Mouse (Mus musculus): ENCODE results near the gene Kcnj14. TPM values are rescaled to one million over a fixed set of nuclear protein-coding genes. Genes with fewer than 3 reads are reported as not detected.

The Kcnj14 gene
- polyA plus RNA-seq, 1 experiment from 2014 or later: 0.20 TPM

DNA sequence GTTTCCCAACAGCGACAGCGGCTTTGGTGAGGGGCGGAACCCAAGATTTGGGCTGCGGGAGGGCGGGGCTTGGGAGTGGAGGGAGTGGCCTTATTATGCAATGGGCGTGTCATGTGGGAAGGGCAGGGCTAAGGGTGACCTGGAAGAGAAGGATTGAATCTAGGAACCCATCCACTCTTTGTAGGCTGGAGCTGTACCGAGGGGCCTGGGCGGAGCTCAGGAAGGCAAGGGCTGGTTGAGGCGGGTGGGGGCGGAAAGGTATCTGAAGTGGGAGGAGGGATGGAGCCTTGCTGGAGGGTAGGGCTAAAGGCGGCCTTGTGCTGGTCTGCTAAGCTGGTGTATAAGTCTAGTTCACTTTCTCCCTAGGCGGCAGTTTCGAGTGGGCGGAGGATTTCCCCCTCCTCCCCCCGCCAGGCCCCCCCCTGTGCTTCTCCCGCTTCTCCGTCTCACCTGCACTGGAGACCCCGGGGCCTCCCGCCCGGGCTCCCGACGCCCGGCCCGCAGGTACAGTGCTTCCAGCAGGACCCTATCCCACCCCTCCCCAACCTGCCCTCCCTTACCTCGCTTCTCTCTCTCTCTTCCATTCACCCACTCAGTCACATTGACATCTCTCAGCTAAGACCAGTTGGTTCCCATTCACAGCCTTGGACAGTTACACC lies 23.9 kb downstream of the Kcnj14 start:
- H3K4me3 ChIP-seq (ENCODE audit: low read depth, low read length): peak overlapping the region; percentile 29
- no peaks in the 10 kb centered on the region for H3K4me1 ChIP-seq (ENCODE audit: insufficient read depth, low read depth, low read length)
- DNase-seq (ENCODE audit: low spot score) (peak; percentile 86), ATAC-seq (peak; percentile 81)
- WGBS: 7% methylated on average over 11 of the region's 25 CpGs
- H3K4me2 ChIP-seq (replicated peaks; ENCODE audit: low read depth, low read length): peak overlapping the region; percentile 63
- peaks cover 3% of the 10 kb centered on the region; the same call in 1 of the 2 replicates for H3K27me3 ChIP-seq (replicated peaks; ENCODE audit: insufficient read depth, low read length)
- TF ChIP-seq EP300 (IDR thresholded peaks at IDR 0.05) (no peak), CTCF (IDR thresholded peaks at IDR 0.05) (no peak)
- no peak overlapping the region for H3K27ac ChIP-seq (ENCODE audit: low read length)
- H3K9me3 ChIP-seq (ENCODE audit: low read length): no peaks in the 10 kb centered on the region
- H3K36me3 ChIP-seq (ENCODE audit: insufficient read depth, low read length): no peaks in the 10 kb centered on the region
- H3K9ac ChIP-seq (replicated peaks; ENCODE audit: low read depth): no peak overlapping the region

DNA sequence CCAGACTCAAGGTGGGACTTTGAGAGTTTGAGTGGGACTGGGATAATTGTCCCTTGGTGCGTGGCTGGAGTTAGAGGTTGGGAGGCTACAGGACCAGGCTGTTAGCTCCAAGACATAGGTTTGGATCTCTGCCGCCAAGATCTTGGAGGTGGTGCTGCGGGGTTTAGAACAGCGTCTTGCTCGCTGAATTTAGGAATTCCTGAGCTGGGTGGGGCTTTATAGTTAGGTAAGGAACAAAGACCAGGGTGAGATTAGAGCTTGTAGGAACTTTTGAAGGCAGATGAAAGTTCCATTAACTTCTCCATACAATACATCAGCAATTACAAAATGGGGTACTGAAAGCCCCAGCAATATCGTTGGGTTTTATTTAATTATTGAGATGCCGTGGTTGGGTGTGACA lies 24.6 kb downstream of the Kcnj14 start:
- WGBS: 31% methylated on average over 7 of the region's 7 CpGs
- Histone ChIP-seq H3K4me2 (replicated peaks; ENCODE audit: low read depth, low read length) (peak overlapping the region; percentile 63), H3K4me1 (ENCODE audit: insufficient read depth, low read depth, low read length) (no peaks in the 10 kb centered on the region), H3K9ac (replicated peaks; ENCODE audit: low read depth) (no peak overlapping the region), H3K36me3 (ENCODE audit: insufficient read depth, low read length) (no peaks in the 10 kb centered on the region), H3K27ac (ENCODE audit: low read length) (no peak overlapping the region), H3K9me3 (ENCODE audit: low read length) (no peaks in the 10 kb centered on the region), H3K27me3 (replicated peaks; ENCODE audit: insufficient read depth, low read length) (peaks cover 3% of the 10 kb centered on the region; the same call in 1 of the 2 replicates), H3K4me3 (ENCODE audit: low read depth, low read length) (peak overlapping the region; percentile 29; the same call in 1 of the 2 replicates)
- peak; percentile 28 for DNase-seq (ENCODE audit: low spot score)
- TF ChIP-seq CTCF (IDR thresholded peaks at IDR 0.05) (no peak), EP300 (IDR thresholded peaks at IDR 0.05) (no peak)
- no peak for ATAC-seq

DNA sequence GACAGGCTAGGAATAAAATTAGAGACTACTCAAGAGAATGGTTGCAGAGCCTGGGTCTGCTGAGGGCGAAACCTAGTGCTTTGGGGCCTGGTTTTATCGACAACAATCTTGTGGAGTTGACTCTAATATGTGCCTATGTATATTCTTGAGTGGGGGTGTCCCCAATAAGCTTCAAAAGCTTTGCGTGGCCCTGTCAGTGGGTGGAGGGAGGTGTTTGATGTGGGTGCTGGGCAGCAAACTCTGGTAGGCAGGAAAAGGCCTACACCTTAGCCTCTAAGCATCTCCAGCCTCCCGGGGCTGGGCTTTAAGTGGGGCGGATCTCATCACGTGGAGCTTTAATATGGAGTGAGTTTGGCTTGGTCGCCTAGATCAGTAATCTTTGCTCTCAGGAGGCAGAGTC lies 25.7 kb downstream of the Kcnj14 start:
- H3K36me3 ChIP-seq (ENCODE audit: insufficient read depth, low read length): no peaks in the 10 kb centered on the region
- peaks cover 3% of the 10 kb centered on the region; the same call in 1 of the 2 replicates for H3K27me3 ChIP-seq (replicated peaks; ENCODE audit: insufficient read depth, low read length)
- no peaks in the 10 kb centered on the region for H3K4me1 ChIP-seq (ENCODE audit: insufficient read depth, low read depth, low read length)
- no peak overlapping the region for H3K27ac ChIP-seq (ENCODE audit: low read length)
- no peaks in the 10 kb centered on the region for H3K9me3 ChIP-seq (ENCODE audit: low read length)
- H3K9ac ChIP-seq (replicated peaks; ENCODE audit: low read depth): no peak overlapping the region
- 40% methylated on average over 7 of the region's 7 CpGs for whole genome bisulfite sequencing
- H3K4me3 ChIP-seq (ENCODE audit: low read depth, low read length): peak overlapping the region; percentile 34; the same call in 1 of the 2 replicates
- H3K4me2 ChIP-seq (replicated peaks; ENCODE audit: low read depth, low read length): peak overlapping the region; percentile 76
- no peak for ATAC-seq
- TF ChIP-seq EP300 (IDR thresholded peaks at IDR 0.05): no peak
- no peak for TF ChIP-seq CTCF (IDR thresholded peaks at IDR 0.05)
- no peak for DNase-seq (ENCODE audit: low spot score)

DNA sequence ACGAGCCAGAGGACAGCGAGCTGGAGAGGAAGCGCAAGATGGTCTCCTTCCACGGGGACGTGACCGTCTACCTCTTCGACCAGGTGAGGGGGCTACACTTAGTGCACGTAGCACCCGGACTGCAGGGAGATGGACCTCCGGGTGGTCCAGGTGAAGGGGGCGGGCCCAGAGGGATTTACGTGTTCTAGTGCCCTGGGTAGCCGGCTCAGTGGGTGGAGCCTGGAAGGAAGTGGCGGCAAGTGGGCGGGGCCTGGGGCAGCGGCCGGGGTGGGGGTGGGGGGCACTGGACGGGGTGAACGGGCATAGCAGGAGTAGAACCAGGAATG lies 26.1 kb downstream of the Kcnj14 start:
- no peak for TF ChIP-seq CTCF (IDR thresholded peaks at IDR 0.05)
- TF ChIP-seq EP300 (IDR thresholded peaks at IDR 0.05): no peak
- Histone ChIP-seq H3K9me3 (ENCODE audit: low read length) (no peaks in the 10 kb centered on the region), H3K4me2 (replicated peaks; ENCODE audit: low read depth, low read length) (peak overlapping the region; percentile 76), H3K4me3 (ENCODE audit: low read depth, low read length) (peak overlapping the region; percentile 34), H3K27ac (ENCODE audit: low read length) (no peak overlapping the region), H3K4me1 (ENCODE audit: insufficient read depth, low read depth, low read length) (no peaks in the 10 kb centered on the region), H3K36me3 (ENCODE audit: insufficient read depth, low read length) (no peaks in the 10 kb centered on the region), H3K9ac (replicated peaks; ENCODE audit: low read depth) (no peak overlapping the region), H3K27me3 (replicated peaks; ENCODE audit: insufficient read depth, low read length) (peaks cover 3% of the 10 kb centered on the region; the same call in 1 of the 2 replicates)
- DNase-seq (ENCODE audit: low spot score) (peak; percentile 62), ATAC-seq (0 out of 2 replicates have a peak, but pooled peaks have one; percentile 8)
- 2% methylated on average over 17 of the region's 19 CpGs for whole genome bisulfite sequencing

DNA sequence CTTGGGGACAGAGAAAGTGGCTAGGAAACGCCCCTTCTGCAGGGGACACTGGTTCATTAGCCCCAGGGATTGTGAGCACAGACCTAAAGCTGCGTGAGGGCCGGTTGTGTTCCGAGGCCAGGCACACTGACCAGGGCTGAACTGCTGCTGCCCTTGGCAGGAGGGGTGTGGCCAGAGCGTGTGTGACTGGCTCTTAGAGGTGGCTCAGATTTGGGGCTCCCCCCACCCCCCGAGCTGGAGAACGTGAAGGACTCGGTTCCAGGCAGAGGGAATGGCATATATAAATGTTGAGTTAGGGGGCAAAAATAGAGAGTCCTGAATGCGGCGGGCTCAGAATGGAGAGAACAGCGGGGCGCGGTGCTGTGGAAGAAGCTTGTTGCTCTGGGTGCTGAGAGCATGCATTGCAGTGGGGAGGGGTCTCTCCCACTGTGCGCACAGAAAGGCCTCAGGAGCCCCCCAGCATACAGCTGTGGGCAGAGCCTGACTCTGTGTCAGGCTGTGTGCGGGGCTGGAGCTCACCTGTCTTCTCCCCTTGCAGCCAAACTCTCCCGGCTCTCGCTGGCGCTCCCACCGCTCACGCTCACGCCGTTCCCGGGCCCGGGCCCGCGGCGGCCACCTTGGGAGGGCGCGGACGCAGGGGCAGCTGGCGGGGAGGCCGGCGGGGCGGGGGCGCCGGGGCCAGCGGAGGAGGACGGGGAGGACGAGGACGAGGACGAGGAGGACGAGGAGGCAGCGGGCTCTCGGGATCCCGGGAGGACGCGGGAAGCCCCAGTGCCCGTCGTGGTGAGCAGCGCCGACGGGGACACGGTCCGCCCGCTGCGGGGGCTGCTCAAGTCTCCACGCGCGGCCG lies 26.7 kb downstream of the Kcnj14 start:
- 3% methylated on average over 56 of the region's 60 CpGs for WGBS
- Histone ChIP-seq H3K27me3 (replicated peaks; ENCODE audit: insufficient read depth, low read length) (peaks cover 3% of the 10 kb centered on the region; the same call in 1 of the 2 replicates), H3K4me3 (ENCODE audit: low read depth, low read length) (peak overlapping the region; percentile 34), H3K4me1 (ENCODE audit: insufficient read depth, low read depth, low read length) (no peaks in the 10 kb centered on the region), H3K36me3 (ENCODE audit: insufficient read depth, low read length) (no peaks in the 10 kb centered on the region), H3K9ac (replicated peaks; ENCODE audit: low read depth) (no peak overlapping the region), H3K4me2 (replicated peaks; ENCODE audit: low read depth, low read length) (peak overlapping the region; percentile 76), H3K9me3 (ENCODE audit: low read length) (no peaks in the 10 kb centered on the region), H3K27ac (ENCODE audit: low read length) (no peak overlapping the region)
- no peak for TF ChIP-seq CTCF (IDR thresholded peaks at IDR 0.05)
- no peak for TF ChIP-seq EP300 (IDR thresholded peaks at IDR 0.05)
- DNase-seq (ENCODE audit: low spot score): no peak
- no peak for ATAC-seq

DNA sequence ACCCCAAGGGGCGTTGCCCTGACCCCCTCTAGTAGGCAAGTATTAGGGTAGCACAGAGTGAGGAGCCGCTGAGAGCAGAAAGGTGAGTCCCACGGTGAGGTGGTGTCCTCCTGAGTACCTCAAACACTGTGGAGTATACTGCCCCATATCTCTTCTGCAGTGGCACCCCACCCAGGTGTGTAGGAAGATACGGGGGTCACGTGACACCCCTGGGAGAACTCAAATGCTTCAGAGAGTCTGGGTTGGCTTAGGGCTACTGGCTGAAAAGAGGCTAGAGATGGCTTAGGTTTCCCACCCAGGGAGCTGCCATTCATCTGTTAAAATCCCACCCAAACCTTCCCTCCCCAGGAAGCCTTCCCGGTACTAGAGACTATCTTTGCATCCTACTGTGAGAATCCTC lies 27.6 kb downstream of the Kcnj14 start:
- Histone ChIP-seq H3K9me3 (ENCODE audit: low read length) (no peaks in the 10 kb centered on the region), H3K4me2 (replicated peaks; ENCODE audit: low read depth, low read length) (no peak overlapping the region), H3K4me1 (ENCODE audit: insufficient read depth, low read depth, low read length) (no peaks in the 10 kb centered on the region), H3K27ac (ENCODE audit: low read length) (no peak overlapping the region), H3K4me3 (ENCODE audit: low read depth, low read length) (no peak overlapping the region), H3K27me3 (replicated peaks; ENCODE audit: insufficient read depth, low read length) (peaks cover 3% of the 10 kb centered on the region; the same call in 1 of the 2 replicates), H3K36me3 (ENCODE audit: insufficient read depth, low read length) (no peaks in the 10 kb centered on the region), H3K9ac (replicated peaks; ENCODE audit: low read depth) (no peak overlapping the region)
- DNase-seq (ENCODE audit: low spot score) (no peak), ATAC-seq (no peak)
- no peak for TF ChIP-seq CTCF (IDR thresholded peaks at IDR 0.05)
- TF ChIP-seq EP300 (IDR thresholded peaks at IDR 0.05): no peak
- WGBS: 58% methylated on average over 6 of the region's 6 CpGs

Measured in lung, postnatal 0 days (tissue).